Mouse (Mus musculus) MN1 (cell line): ENCODE data around the gene Stx6.
"Not testable (repeated sequence)": the region's sequence is repeated elsewhere in the genome, so short reads cannot be mapped to it uniquely, and the experiment has no call there.

Experiments
- DNase-seq: peaks from one replicate; pipeline ENCODE4 v3.0.0-alpha.2; 2016; ENCODE audit warnings: low spot score

Stx6 gene

DNA sequence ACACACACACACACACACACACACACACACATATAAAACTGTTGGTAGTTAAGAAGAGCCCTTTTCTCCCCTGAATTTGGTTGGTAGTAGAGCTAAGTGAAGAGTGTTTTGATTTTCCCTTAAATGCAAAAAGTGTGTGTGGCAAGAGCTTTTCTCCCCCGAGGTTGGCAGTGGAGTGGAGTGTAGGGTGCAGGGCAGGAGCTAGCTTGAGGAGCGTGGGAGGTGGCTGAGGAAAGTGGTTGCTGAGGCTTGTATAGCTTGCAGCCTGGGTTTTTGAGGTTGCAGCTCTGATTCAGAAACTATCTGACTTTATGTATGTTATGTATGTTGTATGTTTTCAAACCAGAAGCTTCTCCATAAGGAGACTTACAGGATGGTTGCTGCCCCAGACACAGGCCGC lies 8.9 kb downstream of the Stx6 start:
- no peak for DNase-seq

DNA sequence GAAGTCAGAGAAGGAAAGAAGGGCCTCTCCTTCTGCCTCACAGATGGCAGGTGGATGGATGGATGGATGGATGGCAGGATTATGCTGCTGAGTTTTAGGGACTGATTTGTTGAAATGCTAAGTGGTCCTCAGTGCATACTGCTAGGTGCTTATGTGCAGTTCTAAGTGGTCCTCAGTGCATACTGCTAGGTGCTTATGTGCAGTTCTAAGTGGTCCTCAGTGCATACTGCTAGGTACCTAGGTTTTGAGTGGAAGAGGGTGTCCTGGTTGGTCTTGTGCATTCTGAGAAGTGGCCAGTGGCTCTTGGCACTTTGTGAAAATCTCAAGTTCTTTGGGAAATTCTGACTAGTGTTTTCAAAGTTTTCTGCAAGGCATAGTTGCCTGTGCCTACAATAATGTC lies 11.4 kb downstream of the Stx6 start:
- DNase-seq, result no peak

DNA sequence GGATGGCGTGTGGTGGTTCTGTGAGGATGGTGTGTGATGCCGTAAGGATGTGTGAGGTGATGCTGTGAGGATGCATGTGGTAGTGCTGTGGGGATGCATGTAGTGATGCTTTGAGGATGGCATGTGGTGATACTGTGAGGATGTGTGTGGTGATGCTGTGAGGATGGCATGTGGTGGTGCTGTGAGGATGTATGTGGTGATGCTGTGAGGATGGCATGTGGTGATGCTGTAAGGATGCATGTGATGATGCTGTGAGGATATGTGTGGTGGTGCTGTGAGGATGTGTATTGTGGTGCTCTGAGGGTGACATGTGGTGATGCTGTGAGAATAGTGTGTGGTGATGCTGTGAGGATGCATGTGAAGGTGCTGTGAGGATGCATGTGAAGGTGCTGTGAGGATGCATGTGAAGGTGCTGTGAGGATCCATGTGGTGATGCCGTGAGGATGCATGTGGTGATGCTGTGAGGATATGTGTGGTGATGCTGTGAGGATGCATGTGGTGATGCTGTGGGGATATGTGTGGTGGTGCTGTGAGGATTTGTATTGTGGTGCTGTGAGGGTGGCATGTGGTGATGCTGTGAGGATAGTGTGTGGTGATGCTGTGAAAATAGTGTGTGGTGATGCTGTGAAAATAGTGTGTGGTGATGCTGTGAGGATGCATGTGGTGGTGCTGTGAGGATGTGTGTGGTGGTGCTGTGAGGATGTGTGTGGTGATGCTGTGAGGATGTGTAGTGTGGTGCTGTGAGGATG lies 14.6 kb downstream of the Stx6 start:
- no peak for DNase-seq

DNA sequence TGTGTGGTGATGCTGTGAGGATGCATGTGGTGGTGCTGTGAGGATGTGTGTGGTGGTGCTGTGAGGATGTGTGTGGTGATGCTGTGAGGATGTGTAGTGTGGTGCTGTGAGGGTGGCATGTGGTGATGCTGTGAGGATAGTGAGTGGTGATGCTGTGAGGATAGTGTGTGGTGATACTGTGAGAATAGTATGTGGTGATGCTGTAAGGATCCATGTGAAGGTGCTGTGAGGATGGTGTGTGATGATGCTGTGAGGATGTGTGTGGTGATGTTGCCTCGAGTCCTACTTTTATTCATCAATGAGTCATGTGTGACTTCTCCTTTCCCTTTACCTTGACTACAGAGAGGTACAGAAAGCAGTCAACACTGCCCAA lies 15.1 kb downstream of the Stx6 start:
- not testable (repeated sequence) for DNase-seq

DNA sequence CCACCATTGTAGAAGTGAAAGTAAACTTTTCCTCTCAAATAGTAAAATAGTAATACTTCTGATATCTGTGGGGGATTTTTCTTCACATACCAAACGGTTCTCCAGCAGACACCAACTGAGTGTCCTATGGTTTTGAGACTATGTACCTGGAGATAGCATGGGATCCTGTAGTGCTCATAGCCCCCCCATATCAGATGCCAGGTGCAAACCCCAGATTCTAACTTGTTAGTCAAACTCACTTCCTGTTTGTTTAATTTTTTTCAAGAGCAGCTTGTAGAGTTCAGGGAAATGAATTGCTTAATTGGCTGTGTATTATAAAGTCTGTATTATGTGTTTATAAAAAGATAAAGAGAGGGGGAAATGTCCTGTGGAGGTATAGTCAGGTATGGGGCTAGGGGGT lies 15.9 kb downstream of the Stx6 start:
- DNase-seq, result no peak

DNA sequence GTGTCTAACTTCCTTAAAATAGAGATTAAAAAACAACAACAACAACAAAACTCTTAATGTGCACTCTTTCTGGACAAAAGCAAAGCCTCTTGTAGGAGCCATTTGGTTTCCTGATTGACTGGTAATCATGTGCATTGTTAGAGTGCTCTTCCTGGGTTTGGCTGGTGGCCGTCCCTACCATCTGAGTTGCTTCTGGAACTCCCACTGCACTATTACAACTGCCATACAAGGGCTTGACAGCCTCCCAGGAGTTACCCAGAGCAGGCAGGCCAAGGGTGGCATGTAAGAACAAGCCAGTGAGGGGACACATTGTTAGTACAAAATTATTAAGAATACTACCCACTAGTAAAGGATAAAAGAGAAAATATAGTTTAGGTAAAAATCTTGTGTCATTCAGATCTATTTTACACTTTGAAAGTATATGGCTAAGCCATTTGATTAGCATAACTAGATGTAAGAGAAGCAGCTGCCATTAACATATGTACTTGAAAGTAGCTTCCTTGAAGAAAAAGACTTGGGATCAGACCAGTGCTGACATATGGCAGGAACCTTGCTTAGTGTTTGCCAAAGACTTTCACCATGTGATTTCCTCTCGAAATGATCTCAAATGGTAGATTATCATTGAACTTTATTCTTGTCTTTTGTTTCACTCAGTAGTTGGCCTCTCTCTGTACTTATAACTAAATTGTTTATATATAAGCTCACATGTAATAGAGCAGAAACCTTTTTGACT lies 19.8 kb downstream of the Stx6 start:
- DNase-seq, result no peak

DNA sequence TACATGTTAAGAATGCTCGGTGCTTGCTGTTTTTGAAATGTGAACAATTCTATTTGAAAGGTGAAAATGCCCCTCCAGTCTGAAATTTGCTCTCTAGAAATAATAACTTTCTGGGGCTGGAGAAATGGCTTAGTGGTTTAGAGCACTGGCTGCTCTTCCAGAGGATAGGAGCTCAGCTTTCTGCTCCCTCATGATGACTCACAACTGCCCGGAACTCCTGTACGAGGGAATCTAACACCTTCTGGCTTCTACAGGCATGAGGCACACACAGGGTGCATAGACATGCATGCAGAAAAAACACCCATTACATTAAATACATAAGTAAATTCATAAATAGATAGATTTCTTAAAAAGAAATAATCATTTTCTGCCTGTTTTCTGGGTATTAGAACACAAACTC lies 25.7 kb downstream of the Stx6 start:
- DNase-seq, result no peak

DNA sequence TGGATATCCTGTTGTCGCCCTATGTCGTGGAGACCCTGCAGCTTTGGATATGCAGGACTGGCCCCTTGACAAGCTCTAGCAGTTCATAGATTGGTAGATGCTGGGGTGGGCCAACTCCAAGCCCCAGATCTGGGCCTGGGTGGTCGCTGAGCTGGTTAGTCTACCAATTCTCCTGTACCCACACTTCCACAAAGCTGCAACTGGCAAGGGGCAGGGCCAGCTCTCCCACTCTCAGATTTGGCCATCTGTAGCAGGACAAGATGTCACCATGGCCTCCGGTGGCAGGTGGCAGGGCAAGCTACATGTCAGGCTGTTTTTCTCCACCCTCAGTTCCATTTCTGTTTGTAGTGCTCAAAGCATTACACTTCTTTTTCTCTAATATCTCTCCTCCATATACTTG lies 30.1 kb downstream of the Stx6 start:
- no peak for DNase-seq

DNA sequence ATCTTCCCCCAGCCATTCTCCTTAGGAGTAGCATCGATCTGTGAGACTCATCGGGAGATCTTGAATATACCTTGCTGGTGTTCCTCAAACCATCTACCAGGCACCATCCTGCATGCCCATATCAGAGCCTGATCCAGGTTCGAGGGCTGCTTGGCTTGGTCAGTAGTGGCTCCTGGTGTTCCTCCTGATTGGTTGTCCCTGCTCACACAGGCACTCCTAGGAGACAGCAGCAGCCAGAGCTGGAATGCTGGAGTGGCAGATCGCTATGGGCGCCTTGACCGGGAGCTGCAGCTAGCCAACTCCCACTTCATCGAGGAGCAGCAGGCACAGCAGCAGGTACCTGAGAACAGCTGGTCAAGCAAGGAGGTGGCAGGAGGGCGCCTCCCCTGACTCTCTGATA lies 32.7 kb downstream of the Stx6 start:
- DNase-seq, result no peak

DNA sequence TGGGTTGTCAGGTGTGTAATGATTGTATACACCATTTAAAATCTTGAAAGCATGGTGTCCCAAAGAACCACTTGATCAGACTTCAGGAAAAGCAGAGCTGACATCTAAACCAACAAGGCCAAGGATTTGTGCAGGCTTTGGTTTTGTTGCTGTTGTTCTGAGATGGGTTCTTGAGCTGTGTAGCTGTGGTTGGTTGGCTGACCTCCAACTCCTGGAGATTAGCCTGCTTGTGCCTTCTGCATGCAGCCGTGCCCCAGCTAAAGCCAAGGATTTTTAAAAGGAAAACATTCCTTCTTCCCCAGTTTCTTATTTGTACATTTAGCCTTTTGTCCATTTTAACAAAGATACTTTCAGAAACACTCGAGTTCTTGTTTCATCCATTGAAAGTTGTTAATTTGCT lies 33.2 kb downstream of the Stx6 start:
- DNase-seq, result peak; percentile 31

DNA sequence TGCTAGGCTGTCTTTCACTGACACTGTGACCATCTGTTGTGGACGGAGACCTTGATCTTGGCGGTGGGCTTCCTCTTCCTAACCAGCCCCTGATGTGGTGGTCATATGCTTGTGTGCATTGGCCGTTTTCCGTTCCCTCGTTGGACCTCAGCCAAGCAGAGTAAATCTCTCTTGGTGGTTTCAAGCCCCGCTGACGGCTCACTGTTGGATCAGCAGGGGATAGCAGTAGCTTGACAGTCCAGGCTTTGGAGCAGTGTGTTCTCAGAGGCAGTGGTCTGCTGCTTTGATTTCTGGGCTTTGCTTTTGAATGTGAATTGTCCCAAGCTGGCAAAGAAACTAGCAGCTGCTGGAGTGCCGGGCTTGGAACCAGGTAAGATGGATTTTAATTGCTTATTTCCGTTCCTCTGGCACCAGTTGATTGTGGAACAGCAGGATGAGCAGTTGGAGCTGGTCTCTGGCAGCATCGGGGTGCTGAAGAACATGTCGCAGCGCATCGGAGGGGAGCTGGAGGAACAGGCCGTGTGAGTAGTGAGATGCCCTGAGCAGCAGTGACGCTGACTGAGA lies 34.4 kb downstream of the Stx6 start:
- no peak for DNase-seq

DNA sequence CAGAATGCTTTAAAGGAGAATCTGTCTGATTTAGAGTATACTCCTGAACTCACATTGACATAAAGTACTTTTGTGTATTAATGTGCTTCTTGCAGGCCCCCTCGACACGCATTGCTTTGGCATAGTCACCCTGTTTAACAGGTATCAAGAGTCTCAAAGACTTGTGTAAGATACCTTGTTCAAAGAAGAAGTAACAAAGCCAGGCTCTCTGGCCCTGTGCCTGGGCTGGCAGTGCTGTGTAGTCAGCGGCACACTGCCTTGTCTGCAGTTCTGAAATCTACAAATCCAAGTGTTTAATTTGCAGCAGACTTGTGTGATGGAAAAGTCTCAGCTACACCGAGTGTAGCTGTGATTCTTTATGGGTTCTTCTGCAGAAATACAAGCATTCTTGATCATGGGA lies 38.2 kb downstream of the Stx6 start:
- DNase-seq, result no peak

DNA sequence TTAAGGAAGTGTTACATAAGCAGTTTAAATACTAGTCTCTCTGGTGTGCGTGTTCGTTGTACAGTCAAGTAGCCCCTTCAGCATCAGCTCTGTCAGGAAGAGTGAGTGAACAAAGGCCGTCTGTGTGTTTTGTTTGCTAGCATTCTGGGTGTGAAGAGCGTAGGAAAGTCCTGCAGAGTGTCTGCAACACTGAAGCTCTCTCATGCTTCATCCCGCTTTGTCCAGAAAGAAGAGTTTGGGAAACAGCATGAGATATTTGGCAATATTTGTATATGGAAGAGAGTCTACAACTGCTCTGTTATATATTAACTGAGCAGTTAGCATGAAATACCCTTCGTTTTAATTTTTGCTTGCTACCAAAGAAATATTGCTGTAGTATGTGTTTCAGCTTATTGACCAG lies 41.0 kb downstream of the Stx6 start:
- DNase-seq, result no peak

DNA sequence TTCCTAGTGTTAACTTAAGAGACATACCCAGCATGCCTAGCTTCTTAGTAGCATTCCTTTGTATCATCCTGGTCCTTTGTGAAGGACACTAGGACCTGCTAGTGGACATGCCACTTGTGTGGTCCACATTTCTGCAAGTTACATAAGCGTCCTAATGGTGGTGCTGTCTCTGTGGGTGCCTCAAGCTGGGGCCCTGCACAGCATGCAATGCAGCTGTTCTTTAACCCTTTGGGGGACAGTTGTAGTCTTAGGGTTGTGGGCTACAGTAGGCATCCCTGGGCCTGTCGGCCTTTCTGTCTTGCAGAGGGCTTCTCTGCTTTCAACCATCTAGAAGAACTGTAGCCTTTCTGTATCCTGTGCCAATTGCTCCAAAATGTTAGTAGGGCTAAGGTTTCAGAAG lies 42.5 kb downstream of the Stx6 start:
- DNase-seq, result no peak

DNA sequence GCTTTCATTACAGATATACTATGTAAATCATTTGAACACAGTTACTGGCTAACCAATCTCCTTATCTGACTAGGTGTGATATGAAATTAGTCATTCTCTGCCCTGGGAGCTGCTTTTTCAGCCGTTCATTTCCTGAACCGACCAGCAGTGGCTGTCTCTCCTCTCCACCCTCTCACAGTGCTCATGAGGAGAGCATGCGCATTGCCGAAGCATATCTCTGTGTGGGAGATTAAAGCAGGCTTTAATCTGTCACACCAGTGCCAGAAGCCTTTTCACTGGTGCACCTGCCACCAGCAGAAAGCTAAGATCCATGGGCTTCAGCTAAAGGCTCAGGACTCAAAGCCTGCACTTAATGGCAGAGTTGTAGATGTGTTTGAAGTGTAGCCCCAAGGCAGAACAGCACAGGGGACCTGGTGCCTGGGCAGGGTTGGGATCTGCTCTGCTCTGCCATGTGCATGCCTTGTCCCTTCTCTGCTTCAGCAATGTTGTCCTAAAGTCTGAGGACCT lies 42.9 kb downstream of the Stx6 start:
- DNase-seq, result no peak

DNA sequence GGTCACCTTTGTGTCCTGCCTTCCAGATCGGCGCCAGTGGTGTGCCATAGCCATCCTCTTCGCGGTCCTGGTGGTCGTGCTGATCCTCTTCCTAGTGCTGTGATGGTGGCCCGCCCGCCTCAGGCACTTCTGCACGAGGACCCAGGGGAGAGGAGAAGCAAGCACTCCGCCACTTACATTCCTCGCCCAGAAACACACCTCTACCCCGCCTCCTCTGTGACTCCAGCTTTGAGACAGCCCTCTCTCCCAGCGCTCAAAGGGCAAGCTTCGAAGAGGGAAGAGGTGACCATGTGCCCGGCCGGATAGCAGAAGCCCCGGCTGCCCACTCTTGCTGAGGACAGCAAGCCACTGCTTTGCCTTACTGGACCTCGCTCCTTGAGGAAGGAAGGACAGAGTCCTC lies 43.4 kb downstream of the Stx6 start:
- no peak for DNase-seq

DNA sequence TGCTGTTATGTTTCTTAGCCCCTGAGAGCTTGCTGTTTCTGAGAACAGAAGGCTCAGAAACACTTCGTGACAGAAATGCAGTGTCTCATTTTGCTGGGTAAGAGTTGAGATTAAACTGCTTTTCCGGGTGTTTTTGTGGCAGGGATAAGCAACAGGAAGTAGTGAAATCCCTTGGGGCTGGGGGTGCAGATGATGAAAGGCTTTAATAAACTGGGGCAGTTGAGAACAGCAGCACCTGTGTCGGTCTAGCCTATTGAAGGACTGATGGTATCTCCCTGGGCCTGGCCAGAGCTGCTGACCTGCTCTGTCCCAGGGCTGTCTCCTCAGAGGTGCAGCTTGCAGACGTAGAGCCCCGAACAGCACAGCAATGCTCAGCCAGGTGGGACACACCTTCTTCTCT lies 44.0 kb downstream of the Stx6 start:
- no peak for DNase-seq

DNA sequence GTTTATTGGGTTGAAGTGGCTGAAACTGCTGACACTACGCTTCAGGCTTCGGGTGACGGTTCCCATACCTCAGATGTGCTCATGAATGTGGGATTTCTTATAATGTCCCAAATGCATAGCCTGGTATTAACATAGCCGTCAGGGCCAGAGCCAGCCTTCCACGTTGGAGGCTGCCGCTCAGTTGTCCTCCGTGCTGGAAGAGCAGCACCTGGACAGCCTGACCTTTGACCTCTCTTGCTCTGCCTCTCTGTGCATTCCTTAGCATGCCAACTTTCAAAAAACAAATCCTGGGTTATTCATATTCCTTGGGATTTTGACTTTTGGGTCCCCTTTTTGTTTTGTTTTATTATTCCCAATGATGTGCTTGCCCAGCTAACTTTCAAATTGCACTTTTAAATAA lies 44.6 kb downstream of the Stx6 start:
- DNase-seq, result no peak

DNA sequence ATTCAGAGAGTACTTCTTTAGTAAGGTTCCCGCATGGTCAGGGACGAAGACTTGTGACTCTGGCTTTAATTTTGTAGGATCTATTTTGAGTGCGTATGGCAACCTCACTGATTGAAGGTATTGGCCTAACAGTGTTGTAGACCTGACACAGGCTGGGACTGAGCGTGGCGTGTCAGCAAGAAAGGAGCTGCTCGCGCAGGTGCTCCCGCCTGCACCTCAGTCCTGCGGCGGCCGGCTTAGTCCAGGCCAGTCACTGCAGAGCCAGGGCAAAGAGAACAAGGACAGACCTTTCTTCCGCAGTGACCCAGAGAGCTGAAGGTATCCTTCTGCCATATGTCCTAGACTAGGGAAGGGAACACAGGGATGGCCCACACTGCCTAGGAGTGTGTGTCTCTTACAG lies 45.4 kb downstream of the Stx6 start:
- DNase-seq, result no peak

DNA sequence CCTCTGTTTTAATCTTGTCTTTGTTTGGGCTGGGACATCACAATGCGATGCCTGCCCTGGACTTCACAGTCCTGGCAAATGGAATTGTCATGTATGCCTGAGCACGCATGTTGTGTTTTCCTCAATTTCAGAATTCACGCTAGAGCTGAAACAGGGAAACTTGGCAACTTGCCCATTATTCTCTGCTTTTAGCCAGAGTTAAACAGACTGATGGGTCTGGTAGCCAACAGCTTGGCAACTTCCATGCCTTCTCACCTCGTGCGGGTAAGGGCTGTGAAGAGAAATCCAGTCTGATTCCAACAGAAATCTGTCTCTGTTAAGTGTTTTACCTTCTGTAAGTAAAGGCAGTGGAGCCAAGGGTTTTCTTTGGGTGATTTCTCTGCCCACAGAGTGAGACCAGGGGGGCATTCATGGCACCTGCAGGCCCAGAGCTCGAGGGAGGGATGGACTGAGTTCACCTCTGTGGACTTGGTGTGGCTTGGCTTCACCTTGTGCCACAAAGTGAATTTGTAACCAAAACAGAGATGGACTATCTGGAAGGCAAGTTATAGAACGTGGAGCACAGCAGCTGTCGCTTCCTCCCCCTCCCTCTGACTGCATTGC lies 46.1 kb downstream of the Stx6 start:
- peak; percentile 62 for DNase-seq

DNA sequence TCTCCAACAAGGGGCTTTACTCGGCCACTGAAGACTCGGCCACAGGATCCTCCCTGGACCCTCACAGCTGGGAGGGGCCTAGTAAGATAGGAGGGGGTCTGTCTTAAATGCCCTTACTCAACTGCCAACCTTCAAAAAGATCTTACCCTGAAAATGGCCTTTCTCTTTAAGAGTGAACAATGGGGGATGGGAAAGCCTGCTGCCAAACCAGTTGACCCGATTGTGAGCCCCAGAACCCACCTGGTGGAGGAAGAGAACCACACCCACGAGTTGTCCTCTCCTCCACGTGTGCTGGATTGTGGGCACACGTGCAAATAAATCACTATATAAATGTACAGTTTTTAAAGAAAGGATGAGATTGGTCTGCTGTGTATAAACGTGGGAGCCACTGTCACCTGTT lies 46.8 kb downstream of the Stx6 start:
- no peak for DNase-seq

DNA sequence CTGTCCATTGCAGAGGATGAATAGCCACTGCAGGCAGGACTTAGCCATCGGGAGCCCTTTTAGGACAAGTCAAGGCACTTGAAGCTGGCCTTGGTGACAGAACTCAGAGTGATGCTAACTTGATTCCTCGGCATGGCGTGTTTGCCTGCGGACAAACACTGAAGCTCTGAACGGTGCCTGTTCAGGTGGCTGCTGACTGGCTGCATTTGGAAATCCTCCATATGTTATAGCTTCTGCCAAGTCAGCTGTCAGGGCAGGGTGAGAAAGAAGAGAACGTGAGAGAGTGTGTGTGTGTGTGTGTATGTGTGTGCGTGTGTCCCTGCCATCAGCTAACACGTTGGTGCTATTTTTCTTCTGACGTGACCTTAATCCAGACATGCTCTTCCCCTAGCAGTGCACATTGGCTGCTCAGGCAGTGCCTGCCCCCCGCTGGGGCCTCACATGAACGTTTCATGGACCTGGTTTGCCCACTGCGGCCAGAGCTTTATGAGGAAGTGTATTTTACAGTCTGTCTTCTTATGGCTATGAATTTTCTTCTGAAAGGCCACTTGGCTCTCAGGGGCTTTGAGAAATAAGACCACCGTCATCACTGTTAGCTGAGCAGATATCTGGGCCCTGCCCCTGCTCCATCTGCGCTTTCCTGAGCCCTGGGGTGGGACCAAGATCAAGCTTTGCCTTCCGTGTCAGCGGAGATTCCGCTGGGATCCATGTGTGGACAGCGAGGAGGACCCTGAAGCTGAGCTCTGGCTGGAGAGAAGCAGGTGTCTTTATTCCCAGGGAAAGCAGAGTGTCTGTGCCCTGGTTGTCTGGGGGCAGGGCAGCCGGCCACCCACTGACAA lies 47.5 kb downstream of the Stx6 start:
- no peak for DNase-seq
